Mouse (Mus musculus): ENCODE measurements around the gene Spem1. TPM values are rescaled to one million over a fixed set of nuclear protein-coding genes. Genes with fewer than 3 reads are reported as not detected.
A peak's percentile ranks its signal among the peaks of the same experiment; 100 is the strongest.

Spem1 gene
- polyA plus RNA-seq, 1 experiment = 1,704 TPM

DNA sequence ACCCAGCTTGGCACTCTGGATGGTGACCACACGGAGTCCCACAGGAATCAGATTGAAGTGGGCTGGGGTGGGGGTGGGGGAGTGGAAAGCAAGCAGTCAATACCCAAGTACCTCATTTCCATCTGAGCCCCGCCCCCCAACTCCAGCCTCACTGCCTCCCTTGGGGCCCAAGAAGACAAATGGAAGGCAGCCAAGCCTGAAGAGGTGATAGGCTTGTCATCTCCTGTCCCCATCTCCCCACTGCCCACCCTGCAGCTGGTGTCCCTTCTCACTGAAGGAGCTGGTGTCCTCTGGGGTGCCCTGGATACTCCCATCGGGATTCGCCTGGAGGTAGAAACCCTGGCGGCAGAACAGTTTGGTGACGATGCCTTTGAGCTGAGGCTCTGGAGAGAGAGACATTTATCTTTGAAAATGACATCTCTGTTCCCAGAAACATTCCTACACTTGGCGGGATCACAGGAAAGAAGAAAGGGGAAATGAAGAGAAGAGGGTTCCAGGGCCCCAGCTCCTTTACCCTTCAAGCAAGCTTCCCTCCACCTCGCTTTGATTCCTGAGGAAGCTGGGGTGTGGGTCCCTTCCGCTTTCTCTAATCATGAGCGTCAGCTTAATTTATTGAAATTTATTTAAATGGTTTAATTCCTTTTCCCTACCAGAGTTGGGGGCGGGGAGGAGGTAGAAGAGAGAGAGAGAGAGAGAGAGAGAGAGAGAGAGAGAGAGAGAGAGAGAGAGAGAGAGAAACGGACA lies 22.4 kb downstream of the Spem1 start:
- no peak overlapping the region for H3K4me3 ChIP-seq (ENCODE audit: control insufficient read depth, low read depth, low read length)
- no peak overlapping the region for H3K27ac ChIP-seq (ENCODE audit: control insufficient read depth, insufficient read depth, low read depth, low read length)
- H3K27me3 ChIP-seq (ENCODE audit: control insufficient read depth, insufficient read depth, low read length) = no peaks in the 10 kb centered on the region
- H3K4me1 ChIP-seq (ENCODE audit: control insufficient read depth, insufficient read depth, low read length) = peaks cover 41% of the 10 kb centered on the region
- no peaks in the 10 kb centered on the region for H3K36me3 ChIP-seq (ENCODE audit: control insufficient read depth, insufficient read depth, low read length)
- no peak for TF ChIP-seq CTCF (IDR thresholded peaks at IDR 0.05; ENCODE audit: control insufficient read depth, insufficient read depth, insufficient replicate concordance, low read depth, low read length)
- no peak for TF ChIP-seq POLR2A (IDR thresholded peaks at IDR 0.05; ENCODE audit: control insufficient read depth, low read depth, low read length)

DNA sequence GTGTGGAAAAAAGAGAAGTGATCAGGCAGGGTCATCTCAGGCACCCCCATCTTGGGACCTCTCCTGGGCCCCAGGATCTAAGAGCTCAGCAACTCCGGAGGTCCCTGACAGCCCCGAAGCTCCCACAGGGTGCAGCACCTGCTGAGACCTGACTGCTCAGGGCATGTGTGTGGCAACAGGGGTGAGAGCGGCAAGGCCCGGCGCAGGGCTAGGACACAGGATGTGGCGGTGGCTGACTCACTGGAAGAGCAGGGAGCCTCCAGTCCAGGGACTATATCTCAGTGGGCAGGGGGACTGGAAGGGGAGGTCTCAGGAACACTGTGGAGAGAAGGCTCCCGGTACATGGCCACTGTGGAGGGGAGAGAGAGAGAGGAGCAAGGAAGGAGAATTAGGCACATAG lies 24.1 kb downstream of the Spem1 start:
- Histone ChIP-seq H3K4me3 (ENCODE audit: control insufficient read depth, low read depth, low read length) (no peak overlapping the region), H3K27me3 (ENCODE audit: control insufficient read depth, insufficient read depth, low read length) (no peaks in the 10 kb centered on the region), H3K4me1 (ENCODE audit: control insufficient read depth, insufficient read depth, low read length) (peaks cover 26% of the 10 kb centered on the region), H3K27ac (ENCODE audit: control insufficient read depth, insufficient read depth, low read depth, low read length) (no peak overlapping the region), H3K36me3 (ENCODE audit: control insufficient read depth, insufficient read depth, low read length) (no peaks in the 10 kb centered on the region)
- no peak for TF ChIP-seq POLR2A (IDR thresholded peaks at IDR 0.05; ENCODE audit: control insufficient read depth, low read depth, low read length)
- no peak for TF ChIP-seq CTCF (IDR thresholded peaks at IDR 0.05; ENCODE audit: control insufficient read depth, insufficient read depth, insufficient replicate concordance, low read depth, low read length)

GRCm38 (mm10) chr11:69795983-69796435 lies 26.0 kb downstream of the Spem1 start:
- peak overlapping the region; percentile 84; the same call in 1 of the 2 replicates for H3K4me3 ChIP-seq (ENCODE audit: control insufficient read depth, low read depth, low read length)
- H3K4me1 ChIP-seq (ENCODE audit: control insufficient read depth, insufficient read depth, low read length) = peaks cover 12% of the 10 kb centered on the region
- H3K36me3 ChIP-seq (ENCODE audit: control insufficient read depth, insufficient read depth, low read length) = no peaks in the 10 kb centered on the region
- H3K27ac ChIP-seq (ENCODE audit: control insufficient read depth, insufficient read depth, low read depth, low read length) = no peak overlapping the region
- TF ChIP-seq CTCF (IDR thresholded peaks at IDR 0.05; ENCODE audit: control insufficient read depth, insufficient read depth, insufficient replicate concordance, low read depth, low read length) (no peak), POLR2A (IDR thresholded peaks at IDR 0.05; ENCODE audit: control insufficient read depth, low read depth, low read length) (no peak)
- H3K27me3 ChIP-seq (ENCODE audit: control insufficient read depth, insufficient read depth, low read length) = no peaks in the 10 kb centered on the region

DNA sequence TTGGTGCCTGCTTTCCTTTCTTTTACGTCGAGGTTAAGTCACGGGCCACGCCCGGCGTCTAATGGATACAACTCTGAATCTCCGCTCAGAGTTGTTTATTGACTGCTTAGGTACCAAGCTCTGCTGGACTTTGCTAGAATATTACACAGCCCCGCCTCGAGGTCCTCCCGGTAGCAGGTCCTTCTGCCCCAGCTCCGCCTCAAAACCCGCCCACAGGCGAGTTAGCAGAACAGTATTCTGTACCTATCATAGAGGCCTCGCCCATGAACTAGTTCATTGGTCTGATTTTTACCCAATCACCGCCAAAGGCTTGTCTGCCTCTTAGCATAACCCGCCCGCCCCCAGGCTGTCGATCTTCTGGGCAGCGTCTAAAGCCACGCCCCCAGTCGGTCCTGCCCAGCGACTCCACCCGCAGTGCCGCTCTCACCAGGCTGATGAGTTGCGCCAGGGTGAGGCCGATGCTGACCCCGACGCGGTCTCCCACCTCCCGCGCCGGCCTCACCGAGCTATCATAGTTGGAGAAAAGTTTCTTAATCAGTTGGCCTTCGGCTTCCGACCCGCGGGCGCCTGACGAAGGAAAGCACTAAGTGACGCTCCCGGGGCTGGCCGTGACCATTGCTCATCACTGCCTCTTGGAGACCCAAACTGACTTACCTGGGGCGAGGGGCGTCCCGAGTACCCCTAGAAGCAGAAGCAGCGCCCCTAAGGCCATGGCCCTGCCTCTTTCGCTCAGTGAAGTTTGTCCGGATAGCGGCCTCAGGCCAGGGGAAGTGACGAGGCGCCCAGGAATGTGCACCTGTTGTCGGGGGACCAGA lies 26.6 kb downstream of the Spem1 start, which contains the start of gene Chrnb1:
TSS of gene Chrnb1 (minus strand) at position 776 of the 815 bp plus-strand sequence.
- Histone ChIP-seq H3K27ac (ENCODE audit: control insufficient read depth, insufficient read depth, low read depth, low read length) (peak within 1 kb of the TSS; percentile 49; the same call in 1 of the 2 replicates), H3K4me1 (ENCODE audit: control insufficient read depth, insufficient read depth, low read length) (peaks cover 8% of the 10 kb centered on the region), H3K4me3 (ENCODE audit: control insufficient read depth, low read depth, low read length) (peak within 1 kb of the TSS; percentile 84), H3K36me3 (ENCODE audit: control insufficient read depth, insufficient read depth, low read length) (no peaks in the 10 kb centered on the region), H3K27me3 (ENCODE audit: control insufficient read depth, insufficient read depth, low read length) (no peaks in the 10 kb centered on the region)
- TF ChIP-seq POLR2A (IDR thresholded peaks at IDR 0.05; ENCODE audit: control insufficient read depth, low read depth, low read length) (peak; percentile 37), CTCF (IDR thresholded peaks at IDR 0.05; ENCODE audit: control insufficient read depth, insufficient read depth, insufficient replicate concordance, low read depth, low read length) (no peak)

DNA sequence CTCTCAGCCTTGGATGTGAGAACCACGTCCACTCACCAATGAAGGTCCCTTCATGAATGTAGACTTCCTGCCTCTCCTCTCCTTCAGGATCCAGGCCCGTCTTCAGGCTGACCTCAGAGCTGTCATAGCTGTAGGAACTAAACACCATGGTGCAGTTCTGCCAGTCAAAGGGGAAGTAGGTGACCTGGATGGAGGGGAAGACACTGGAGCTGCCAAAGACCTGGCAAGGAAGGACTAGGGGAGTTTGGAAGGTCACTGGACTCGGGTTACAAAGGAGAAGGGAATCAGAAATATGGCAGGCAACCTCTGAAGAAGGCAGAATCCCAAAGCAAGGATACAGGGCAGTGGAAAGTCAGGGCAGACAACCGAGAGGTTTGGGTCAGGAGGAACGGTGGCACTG lies 28.6 kb downstream of the Spem1 start:
- H3K27ac ChIP-seq (ENCODE audit: control insufficient read depth, insufficient read depth, low read depth, low read length) = no peak overlapping the region

DNA sequence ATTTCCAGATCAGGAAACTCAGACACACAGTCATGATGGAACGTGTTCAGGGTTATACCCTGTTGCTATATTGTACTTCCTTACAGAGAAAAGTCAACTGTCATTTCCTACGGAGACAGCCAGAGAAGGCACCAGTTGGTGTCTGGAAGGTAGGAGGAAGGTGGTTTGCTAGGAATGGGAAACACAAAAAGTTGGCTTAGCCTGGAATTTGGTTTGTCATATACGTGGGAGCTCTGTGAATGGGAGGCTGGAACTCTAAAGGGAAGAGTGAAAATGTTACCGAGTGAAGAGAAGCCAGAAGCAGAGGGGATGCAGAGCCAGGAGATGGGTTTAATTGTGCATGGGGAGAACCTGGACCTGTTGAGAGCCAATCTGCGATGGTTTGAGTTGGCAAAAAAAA lies 30.6 kb downstream of the Spem1 start:
- Histone ChIP-seq H3K36me3 (ENCODE audit: control insufficient read depth, insufficient read depth, low read length) (no peaks in the 10 kb centered on the region), H3K4me1 (ENCODE audit: control insufficient read depth, insufficient read depth, low read length) (peaks cover 3% of the 10 kb centered on the region), H3K27me3 (ENCODE audit: control insufficient read depth, insufficient read depth, low read length) (no peaks in the 10 kb centered on the region), H3K4me3 (ENCODE audit: control insufficient read depth, low read depth, low read length) (no peak overlapping the region), H3K27ac (ENCODE audit: control insufficient read depth, insufficient read depth, low read depth, low read length) (no peak overlapping the region)
- TF ChIP-seq POLR2A (IDR thresholded peaks at IDR 0.05; ENCODE audit: control insufficient read depth, low read depth, low read length) (no peak), CTCF (IDR thresholded peaks at IDR 0.05; ENCODE audit: control insufficient read depth, insufficient read depth, insufficient replicate concordance, low read depth, low read length) (no peak)

More for the DNA sequence above, 28.6 kb downstream of the Spem1 start:
- H3K4me3 ChIP-seq (ENCODE audit: control insufficient read depth, low read depth, low read length) = no peak overlapping the region
- no peaks in the 10 kb centered on the region for H3K27me3 ChIP-seq (ENCODE audit: control insufficient read depth, insufficient read depth, low read length)
- H3K36me3 ChIP-seq (ENCODE audit: control insufficient read depth, insufficient read depth, low read length) = no peaks in the 10 kb centered on the region
- TF ChIP-seq CTCF (IDR thresholded peaks at IDR 0.05; ENCODE audit: control insufficient read depth, insufficient read depth, insufficient replicate concordance, low read depth, low read length) (no peak), POLR2A (IDR thresholded peaks at IDR 0.05; ENCODE audit: control insufficient read depth, low read depth, low read length) (no peak)
- H3K4me1 ChIP-seq (ENCODE audit: control insufficient read depth, insufficient read depth, low read length) = peaks cover 3% of the 10 kb centered on the region

DNA sequence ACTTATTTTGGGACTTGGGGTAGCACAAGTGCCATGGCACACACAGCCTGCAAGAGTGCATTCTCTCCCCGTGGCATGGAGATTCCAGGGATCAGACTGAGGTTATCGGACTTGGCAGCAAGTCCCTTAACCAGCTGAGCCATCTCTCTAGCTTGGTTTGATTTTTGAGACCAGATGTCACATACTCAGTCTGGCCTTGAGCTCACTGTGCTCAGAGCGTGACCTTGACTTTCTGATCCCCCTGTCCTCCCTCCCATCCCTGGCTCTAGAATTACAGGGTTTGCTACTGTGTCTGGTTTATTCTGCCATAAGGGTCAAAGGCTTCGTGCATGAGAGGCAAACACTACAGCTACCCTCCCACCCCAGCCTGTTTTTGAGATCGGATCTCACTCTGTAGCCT lies 32.5 kb downstream of the Spem1 start:
- H3K4me1 ChIP-seq (ENCODE audit: control insufficient read depth, insufficient read depth, low read length) = no peaks in the 10 kb centered on the region; the same call in 1 of the 2 replicates
- H3K27me3 ChIP-seq (ENCODE audit: control insufficient read depth, insufficient read depth, low read length) = no peaks in the 10 kb centered on the region
- H3K4me3 ChIP-seq (ENCODE audit: control insufficient read depth, low read depth, low read length) = no peak overlapping the region
- H3K27ac ChIP-seq (ENCODE audit: control insufficient read depth, insufficient read depth, low read depth, low read length) = no peak overlapping the region
- H3K36me3 ChIP-seq (ENCODE audit: control insufficient read depth, insufficient read depth, low read length) = no peaks in the 10 kb centered on the region
- no peak for TF ChIP-seq POLR2A (IDR thresholded peaks at IDR 0.05; ENCODE audit: control insufficient read depth, low read depth, low read length)
- no peak for TF ChIP-seq CTCF (IDR thresholded peaks at IDR 0.05; ENCODE audit: control insufficient read depth, insufficient read depth, insufficient replicate concordance, low read depth, low read length)
